Mouse (Mus musculus) forebrain, embryonic 11.5 days (tissue): ENCODE measurements at regions not wholly inside any gene's neighbourhood (a gene's known extent, or its start where the extent isn't known, plus 50 kb on each side); places are given as distances from the start of the nearest gene placed in this dataset.
A peak's percentile ranks its signal among the peaks of the same experiment; 100 is the strongest.

Experiments used
- ATAC-seq: fragments of 200-750 bp; cut with Nextera tagmentation; replicated peaks from 2 replicates; pipeline ENCODE4 v1.8.0; 2017; ENCODE audit warnings: moderate TSS enrichment; ENCODE audit not compliant: low FRiP score
- DNase-seq: peaks from one replicate; pipeline ENCODE4 v3.0.0-alpha.2; 2017; ENCODE audit warnings: low spot score
- H3K27ac ChIP-seq: fragments of 300-500 bp; sonication (generic); 2 replicates; pipeline ENCODE4 v1.5.1; 2014; ENCODE audit warnings: low read depth, low read length
- H3K27me3 ChIP-seq: fragments of 300-500 bp; sonication (generic); 2 replicates; pipeline ENCODE4 v1.6.1; 2014; ENCODE audit warnings: mild to moderate bottlenecking, low read length, mixed read lengths; ENCODE audit not compliant: control insufficient read depth, insufficient read depth
- H3K36me3 ChIP-seq: fragments of 300-500 bp; sonication (generic); 2 replicates; pipeline ENCODE4 v1.6.1; 2014; ENCODE audit warnings: mild to moderate bottlenecking, low read length, moderate library complexity, mixed read lengths; ENCODE audit not compliant: control insufficient read depth, insufficient read depth
- H3K4me1 ChIP-seq: fragments of 300-500 bp; sonication (generic); replicated peaks from 2 replicates; pipeline ENCODE4 v1.6.1; 2014; ENCODE audit warnings: low read length, mixed read lengths; ENCODE audit not compliant: control insufficient read depth, insufficient read depth
- H3K4me2 ChIP-seq: fragments of 300-500 bp; sonication (generic); 2 replicates; pipeline ENCODE4 v1.6.1; 2014; ENCODE audit warnings: low read depth, mild to moderate bottlenecking, low read length, moderate library complexity, mixed read lengths; ENCODE audit not compliant: severe bottlenecking
- H3K4me3 ChIP-seq: fragments of 300-500 bp; sonication (generic); 2 replicates; pipeline ENCODE4 v1.5.1; 2014; ENCODE audit warnings: low read depth, low read length
- H3K9ac ChIP-seq: fragments of 300-500 bp; sonication (generic); 2 replicates; pipeline ENCODE4 v1.6.1; 2014; ENCODE audit warnings: low read length
- H3K9me3 ChIP-seq: fragments of 300-500 bp; sonication (generic); 2 replicates; pipeline ENCODE4 v1.6.1; 2016; ENCODE audit warnings: low read length, mixed read lengths; ENCODE audit not compliant: control insufficient read depth
- WGBS: fragments of 180-500 bp; shearing (Covaris S2); extraction: QIAGEN DNeasy Blood & Tissue Kit; methylation state at CpG from one replicate; pipeline ENCODE4 v1.1.7; 2014; 5-methylcytosine and 5-hydroxymethylcytosine counted together

DNA sequence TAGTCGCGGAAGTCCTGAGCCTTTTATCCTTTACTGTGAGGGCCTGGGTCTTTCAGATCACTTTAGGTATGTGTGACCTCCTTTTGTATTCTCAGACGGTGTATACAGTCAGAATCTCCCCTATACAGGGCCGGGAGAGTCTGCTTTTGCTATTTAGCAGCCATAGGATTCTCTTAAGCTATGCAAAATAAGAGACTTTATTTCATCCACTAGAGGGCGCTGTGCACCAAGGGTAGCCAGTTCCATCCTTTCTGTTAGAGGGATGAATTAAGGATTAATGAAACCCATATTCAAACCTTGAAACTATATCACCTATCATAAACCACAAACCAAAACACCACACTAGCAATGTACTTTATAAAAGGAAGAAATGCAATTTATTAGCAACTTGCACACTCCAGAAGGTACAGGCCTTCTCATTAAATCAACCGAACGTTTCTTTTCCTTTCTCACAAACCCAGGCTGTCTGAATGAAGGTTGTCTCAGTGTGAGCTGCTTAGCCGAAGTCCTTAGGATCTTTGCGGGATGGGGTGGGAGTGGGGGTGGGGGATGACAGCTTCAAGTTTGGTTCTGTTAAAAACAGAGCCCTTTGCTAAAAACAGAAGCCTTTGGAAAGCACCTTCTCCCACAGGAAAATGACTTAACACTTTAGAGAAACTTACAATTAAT, 116.8 kb upstream of the Tmpo start:
- Histone ChIP-seq H3K27ac (no peak overlapping the region), H3K4me2 (no peak overlapping the region), H3K9ac (0 out of 2 replicates have a peak overlapping the region, but pooled peaks have one; percentile 0), H3K36me3 (no peaks in the 10 kb centered on the region), H3K4me3 (no peak overlapping the region), H3K27me3 (no peaks in the 10 kb centered on the region), H3K9me3 (no peaks in the 10 kb centered on the region), H3K4me1 (no peaks in the 10 kb centered on the region)
- 17% methylated on average over 9 of the region's 9 CpGs for WGBS
- ATAC-seq (peak; percentile 33; the same call in 1 of the 2 replicates), DNase-seq (peak; percentile 62)

DNA sequence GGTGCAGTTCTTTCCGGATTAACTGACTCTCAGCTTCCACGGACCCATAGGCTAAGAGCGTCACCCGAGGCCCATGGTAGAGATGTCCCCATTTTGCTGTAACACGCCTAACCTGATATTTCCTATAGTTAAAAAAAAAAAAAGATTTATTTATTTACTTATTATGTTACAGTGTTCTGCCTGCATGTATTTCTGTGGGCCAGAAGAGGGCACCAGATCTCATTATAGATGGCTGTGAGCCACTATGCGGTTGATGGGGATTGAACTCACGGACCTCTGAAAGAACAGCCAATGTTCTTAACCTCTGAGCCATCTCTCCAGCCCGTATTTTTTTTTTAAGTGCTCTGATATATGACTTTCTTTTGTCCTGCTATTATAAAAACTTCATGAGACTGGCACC, 114.2 kb upstream of the Tmpo start:
- Histone ChIP-seq H3K4me1 (no peaks in the 10 kb centered on the region), H3K27me3 (no peaks in the 10 kb centered on the region), H3K4me2 (no peak overlapping the region), H3K27ac (no peak overlapping the region), H3K9ac (no peak overlapping the region), H3K9me3 (no peaks in the 10 kb centered on the region), H3K4me3 (no peak overlapping the region), H3K36me3 (no peaks in the 10 kb centered on the region)
- ATAC-seq (no peak), DNase-seq (no peak)
- WGBS: 80% methylated on average over 8 of the region's 8 CpGs

DNA sequence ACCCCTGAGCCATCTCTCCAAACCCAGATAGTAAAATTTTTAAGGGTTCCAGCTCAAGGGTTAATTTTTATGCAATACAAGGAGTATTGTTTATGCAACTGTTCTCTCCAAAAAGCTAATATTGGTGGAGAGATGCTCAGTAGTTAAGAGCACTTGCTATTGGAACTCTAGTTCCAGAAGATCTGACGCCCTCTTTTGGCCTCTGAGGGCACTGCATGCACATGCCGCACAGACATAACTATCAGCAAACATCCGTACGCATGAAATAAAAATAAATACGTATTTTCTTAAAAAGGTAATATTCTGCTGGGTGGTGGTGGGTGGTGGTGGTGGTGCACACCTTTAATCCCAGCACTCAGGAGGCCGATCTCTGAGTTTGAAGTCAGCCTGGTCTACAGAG, 112.1 kb upstream of the Tmpo start:
- WGBS: 93% methylated on average over 6 of the region's 6 CpGs
- Histone ChIP-seq H3K9ac (no peak overlapping the region), H3K27ac (no peak overlapping the region), H3K4me2 (no peak overlapping the region), H3K27me3 (no peaks in the 10 kb centered on the region), H3K4me3 (no peak overlapping the region), H3K9me3 (no peaks in the 10 kb centered on the region), H3K4me1 (no peaks in the 10 kb centered on the region), H3K36me3 (no peaks in the 10 kb centered on the region)
- DNase-seq (no peak), ATAC-seq (no peak)

- 93% methylated on average over 9 of the region's 9 CpGs for WGBS
- no peak for ATAC-seq
- H3K36me3 ChIP-seq: no peaks in the 10 kb centered on the region
- no peak overlapping the region for H3K4me2 ChIP-seq
- H3K27me3 ChIP-seq: no peaks in the 10 kb centered on the region
- H3K9ac ChIP-seq: no peak overlapping the region
- no peaks in the 10 kb centered on the region for H3K4me1 ChIP-seq
- no peak for DNase-seq
- H3K4me3 ChIP-seq: no peak overlapping the region
- no peaks in the 10 kb centered on the region for H3K9me3 ChIP-seq
- H3K27ac ChIP-seq: no peak overlapping the region
Measured at GRCm38 (mm10) chr10:91284259-91284658, 103.1 kb upstream of the Tmpo start.

DNA sequence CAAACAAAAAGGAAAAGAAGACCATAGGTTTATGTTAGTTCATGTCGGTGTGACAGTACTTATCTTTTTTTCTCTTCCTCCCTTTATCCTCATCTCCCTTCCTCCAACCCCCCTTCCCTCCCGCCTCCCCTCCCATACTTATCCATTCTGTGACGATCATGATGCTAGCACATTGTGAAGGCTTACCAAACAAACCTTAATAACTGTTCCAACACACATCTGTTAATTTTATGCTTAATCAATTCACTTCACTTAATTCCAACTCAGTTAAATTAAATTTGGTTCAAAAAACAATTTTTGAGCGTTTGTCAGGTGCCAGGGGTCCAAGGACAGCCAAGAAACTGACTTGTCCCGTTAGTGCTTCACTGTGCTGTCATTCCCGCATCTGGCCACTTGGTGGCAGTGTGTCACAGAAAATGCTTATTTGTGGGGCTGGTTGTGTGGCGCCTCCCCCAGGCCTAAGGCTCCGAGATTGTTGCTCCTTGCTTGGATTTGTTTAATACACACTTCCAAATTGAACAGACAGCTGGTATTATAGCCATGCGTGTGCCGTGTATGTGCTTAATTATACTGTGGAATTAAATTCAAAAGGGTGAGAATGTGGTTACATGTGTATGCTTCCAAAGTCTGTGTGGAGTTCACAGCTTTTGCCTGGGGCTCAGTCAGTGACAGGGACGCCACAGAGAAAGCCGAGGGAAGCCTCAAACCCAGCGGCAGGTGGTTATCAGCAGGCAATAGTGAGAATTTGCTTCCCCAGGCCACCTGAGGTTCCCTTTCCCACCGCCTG, 90.0 kb upstream of the Tmpo start:
- Histone ChIP-seq H3K27me3 (no peaks in the 10 kb centered on the region), H3K4me1 (no peaks in the 10 kb centered on the region; the same call in 1 of the 2 replicates), H3K4me3 (no peak overlapping the region), H3K27ac (no peak overlapping the region), H3K36me3 (no peaks in the 10 kb centered on the region), H3K4me2 (peak overlapping the region; percentile 18; the same call in 1 of the 2 replicates), H3K9ac (no peak overlapping the region; the same call in 1 of the 2 replicates), H3K9me3 (no peaks in the 10 kb centered on the region)
- peak; percentile 92 for DNase-seq
- peak; percentile 64 for ATAC-seq
- WGBS: 14% methylated on average over 14 of the region's 14 CpGs

DNA sequence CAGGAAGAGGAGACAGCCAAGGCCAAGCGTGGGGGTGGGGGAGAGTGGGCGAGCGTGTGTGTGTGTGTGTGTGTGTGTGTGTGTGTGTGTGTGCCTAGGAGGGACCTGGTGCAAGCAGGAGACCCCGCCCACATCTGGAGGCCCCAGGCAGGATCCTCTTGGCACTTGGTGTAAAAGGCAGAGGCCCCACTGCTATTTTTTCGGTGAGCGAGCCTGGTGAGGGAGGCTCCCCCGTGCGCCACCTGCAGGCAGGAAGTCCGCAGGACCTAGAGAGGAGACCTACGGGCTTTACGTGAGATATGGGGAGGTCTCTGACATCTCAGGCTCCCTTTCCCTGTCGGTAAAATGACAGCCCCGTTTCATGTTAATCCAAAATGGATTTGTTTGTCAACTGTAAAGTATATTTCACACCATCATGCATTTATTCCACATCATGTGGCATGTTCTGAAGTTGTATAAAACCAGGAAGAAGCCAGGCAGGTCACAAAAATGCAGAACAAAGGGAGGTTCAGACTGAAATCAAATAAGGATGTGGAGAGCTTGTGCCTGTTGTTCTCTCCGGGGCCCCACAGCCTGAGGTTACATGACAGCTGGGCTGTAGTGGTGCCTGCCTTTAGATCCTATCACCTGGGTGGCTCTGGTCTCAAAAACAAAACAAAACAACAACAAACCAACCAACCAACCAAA, 89.3 kb upstream of the Tmpo start:
- H3K4me3 ChIP-seq: no peak overlapping the region
- 21% methylated on average over 13 of the region's 14 CpGs for WGBS
- no peak overlapping the region for H3K27ac ChIP-seq
- no peaks in the 10 kb centered on the region for H3K9me3 ChIP-seq
- ATAC-seq (peak; percentile 78), DNase-seq (peak; percentile 89)
- H3K27me3 ChIP-seq: no peaks in the 10 kb centered on the region
- no peaks in the 10 kb centered on the region; the same call in 1 of the 2 replicates for H3K4me1 ChIP-seq
- H3K36me3 ChIP-seq: no peaks in the 10 kb centered on the region
- H3K9ac ChIP-seq: no peak overlapping the region; the same call in 1 of the 2 replicates
- H3K4me2 ChIP-seq: peak overlapping the region; percentile 2; the same call in 1 of the 2 replicates

- no peak for DNase-seq
- H3K4me1 ChIP-seq: no peaks in the 10 kb centered on the region; the same call in 1 of the 2 replicates
- no peak overlapping the region for H3K9ac ChIP-seq
- WGBS: 94% methylated on average over 6 of the region's 6 CpGs
- H3K4me2 ChIP-seq: no peak overlapping the region
- H3K27me3 ChIP-seq: no peaks in the 10 kb centered on the region
- no peaks in the 10 kb centered on the region for H3K9me3 ChIP-seq
- ATAC-seq: no peak
- no peaks in the 10 kb centered on the region for H3K36me3 ChIP-seq
- no peak overlapping the region for H3K4me3 ChIP-seq
- no peak overlapping the region for H3K27ac ChIP-seq
Measured at GRCm38 (mm10) chr10:91267886-91268285, 86.8 kb upstream of the Tmpo start.

DNA sequence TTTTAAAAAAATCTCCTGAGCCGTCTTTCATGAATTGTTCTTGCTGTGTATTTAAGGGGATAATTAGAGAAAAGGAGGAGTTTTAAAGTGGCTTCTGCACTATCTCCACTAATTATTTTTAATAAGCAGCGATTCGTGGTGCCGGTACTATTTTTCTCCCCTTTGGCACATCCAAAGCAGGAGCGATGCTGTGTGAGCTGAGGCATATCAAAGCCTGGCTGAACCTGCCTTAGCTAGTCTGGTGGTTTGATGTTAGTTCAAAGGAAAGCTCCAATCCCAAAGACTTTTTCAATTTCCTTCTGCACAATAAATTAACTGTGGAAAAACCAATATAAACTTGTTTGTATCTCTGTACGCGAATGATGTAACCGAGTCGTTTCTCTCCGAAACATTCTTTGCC, 79.3 kb upstream of the Tmpo start:
- Histone ChIP-seq H3K27ac (no peak overlapping the region), H3K9me3 (no peaks in the 10 kb centered on the region), H3K36me3 (no peaks in the 10 kb centered on the region), H3K4me3 (no peak overlapping the region), H3K9ac (no peak overlapping the region), H3K4me1 (no peaks in the 10 kb centered on the region), H3K27me3 (no peaks in the 10 kb centered on the region), H3K4me2 (no peak overlapping the region)
- ATAC-seq: no peak
- no peak for DNase-seq
- WGBS: 78% methylated on average over 10 of the region's 10 CpGs
